Mouse (Mus musculus) heart, postnatal 0 days (tissue): ENCODE results near the gene Mras. TPM values are rescaled to one million over a fixed set of nuclear protein-coding genes. Genes with fewer than 3 reads are reported as not detected.

Experiments used
- ATAC-seq: fragments of 200-750 bp; cut with Nextera tagmentation; 2 replicates; pipeline ENCODE4 v1.8.0; 2017; ENCODE audit warnings: low read depth, moderate number of reproducible peaks, moderate library complexity; ENCODE audit not compliant: insufficient read depth
- DNase-seq: peaks from one replicate; pipeline ENCODE4 v3.0.0-alpha.2; 2016; ENCODE audit warnings: low spot score
- H3K27ac ChIP-seq: fragments of 300-500 bp; sonication (generic); 2 replicates; pipeline ENCODE4 v1.5.1; 2014; ENCODE audit warnings: low read depth, mild to moderate bottlenecking
- H3K27me3 ChIP-seq: fragments of 300-500 bp; sonication (generic); 2 replicates; pipeline ENCODE4 v1.6.1; 2014; ENCODE audit warnings: low read length, mixed read lengths; ENCODE audit not compliant: control insufficient read depth, insufficient read depth
- H3K36me3 ChIP-seq: fragments of 300-500 bp; sonication (generic); replicated peaks from 2 replicates; pipeline ENCODE4 v1.6.1; 2014; ENCODE audit warnings: low read length, mixed read lengths; ENCODE audit not compliant: control insufficient read depth, insufficient read depth
- H3K4me1 ChIP-seq: fragments of 300-500 bp; sonication (generic); 2 replicates; pipeline ENCODE4 v1.6.1; 2014; ENCODE audit warnings: antibody characterized with exemption; ENCODE audit not compliant: control insufficient read depth, insufficient read depth
- H3K4me2 ChIP-seq: fragments of 300-500 bp; sonication (generic); 2 replicates; pipeline ENCODE4 v1.6.1; 2014; ENCODE audit warnings: low read depth, mild to moderate bottlenecking, low read length, moderate library complexity
- H3K4me3 ChIP-seq: fragments of 300-500 bp; sonication (generic); 2 replicates; pipeline ENCODE4 v1.5.1; 2014; ENCODE audit warnings: low read depth, low read length
- H3K9ac ChIP-seq: fragments of 300-500 bp; sonication (generic); replicated peaks from 2 replicates; pipeline ENCODE4 v1.6.1; 2014; ENCODE audit warnings: low read depth, low read length, mixed read lengths
- H3K9me3 ChIP-seq: fragments of 300-500 bp; sonication (generic); replicated peaks from 2 replicates; pipeline ENCODE4 v1.6.1; 2016; ENCODE audit warnings: low read length; ENCODE audit not compliant: control insufficient read depth
- CTCF ChIP-seq: IDR thresholded peaks from 2 replicates; pipeline ENCODE4 v1.5.1; 2016; ENCODE audit warnings: antibody characterized with exemption, control low read depth, low read depth
- EP300 ChIP-seq: IDR thresholded peaks from 2 replicates; pipeline ENCODE4 v1.6.1; 2016; ENCODE audit warnings: antibody characterized with exemption, low read depth
- WGBS: fragments of 180-500 bp; shearing (Covaris S2); extraction: QIAGEN DNeasy Blood & Tissue Kit; methylation state at CpG from one replicate; pipeline ENCODE4 v1.1.7; 2014; 5-methylcytosine and 5-hydroxymethylcytosine counted together
- polyA plus RNA-seq: library from polyadenylated mRNA; unstranded; fragments of >200 nt; fragmentation: Nextera tagmentation; extraction: Ambion mirVana; gene quantifications from 2 replicates; pipeline ENCODE4 v1.2.1, GENCODE M21; 2015
- total RNA-seq: library from RNA; depleted of rRNA; stranded (reverse); fragments of >200 nt; gene quantifications from 2 replicates; pipeline ENCODE4 v1.2.3, GENCODE M21; 2014; ENCODE audit warnings: low replicate concordance

Gene Mras
- total and polyA plus RNA-seq, 2 experiments from 2014 or later: 13.0 to 15.8 TPM

GRCm38 (mm10) chr9:99434892-99435618 is 2.1 kb downstream of the Mras start:
- H3K4me3 ChIP-seq: peak overlapping the region; percentile 71
- WGBS: 48% methylated on average over 14 of the region's 14 CpGs
- H3K27me3 ChIP-seq: peaks cover 11% of the 10 kb centered on the region; the same call in 1 of the 2 replicates
- DNase-seq (peak; percentile 33), ATAC-seq (peak; percentile 42)
- no peak for TF ChIP-seq CTCF
- no peak for TF ChIP-seq EP300
- H3K4me2 ChIP-seq: peak overlapping the region; percentile 94
- H3K4me1 ChIP-seq: peaks cover 5% of the 10 kb centered on the region; the same call in 1 of the 2 replicates
- H3K9me3 ChIP-seq: no peaks in the 10 kb centered on the region
- H3K36me3 ChIP-seq: no peaks in the 10 kb centered on the region
- peak overlapping the region; percentile 86 for H3K27ac ChIP-seq
- H3K9ac ChIP-seq: no peak overlapping the region

- Histone ChIP-seq H3K4me3 (no peak overlapping the region), H3K27me3 (0 out of 2 replicates have a peak, but pooled peaks cover under 1% of the 10 kb centered on the region), H3K9ac (no peak overlapping the region), H3K4me1 (peaks cover 4% of the 10 kb centered on the region), H3K9me3 (no peaks in the 10 kb centered on the region), H3K36me3 (no peaks in the 10 kb centered on the region), H3K4me2 (no peak overlapping the region), H3K27ac (no peak overlapping the region)
- DNase-seq (no peak), ATAC-seq (no peak)
- 78% methylated on average over 4 of the region's 4 CpGs for WGBS
- TF ChIP-seq CTCF: no peak
- no peak for TF ChIP-seq EP300
Observed at GRCm38 (mm10) chr9:99432478-99432877, 4.7 kb downstream of the Mras start.

- Histone ChIP-seq H3K4me3 (no peak overlapping the region), H3K36me3 (no peaks in the 10 kb centered on the region), H3K4me1 (no peaks in the 10 kb centered on the region; the same call in 1 of the 2 replicates), H3K9me3 (no peaks in the 10 kb centered on the region), H3K4me2 (no peak overlapping the region), H3K27me3 (no peaks in the 10 kb centered on the region), H3K9ac (no peak overlapping the region), H3K27ac (no peak overlapping the region)
- WGBS: 84% methylated on average over 6 of the region's 6 CpGs
- ATAC-seq (no peak), DNase-seq (no peak)
- no peak for TF ChIP-seq EP300
- TF ChIP-seq CTCF: no peak
Observed at GRCm38 (mm10) chr9:99431963-99432362, 5.2 kb downstream of the Mras start.

GRCm38 (mm10) chr9:99431346-99431745 is 5.8 kb downstream of the Mras start:
- DNase-seq: no peak
- Histone ChIP-seq H3K9ac (no peak overlapping the region), H3K9me3 (no peaks in the 10 kb centered on the region), H3K4me2 (no peak overlapping the region), H3K27me3 (no peaks in the 10 kb centered on the region), H3K36me3 (no peaks in the 10 kb centered on the region), H3K4me3 (no peak overlapping the region), H3K4me1 (no peaks in the 10 kb centered on the region; the same call in 1 of the 2 replicates), H3K27ac (no peak overlapping the region)
- ATAC-seq: no peak
- 86% methylated on average over 8 of the region's 8 CpGs for WGBS
- TF ChIP-seq CTCF (no peak), EP300 (no peak)

- TF ChIP-seq EP300 (no peak), CTCF (no peak)
- Histone ChIP-seq H3K4me3 (no peak overlapping the region), H3K9me3 (no peaks in the 10 kb centered on the region), H3K36me3 (no peaks in the 10 kb centered on the region), H3K27ac (no peak overlapping the region), H3K9ac (no peak overlapping the region), H3K27me3 (no peaks in the 10 kb centered on the region), H3K4me1 (no peaks in the 10 kb centered on the region; the same call in 1 of the 2 replicates), H3K4me2 (no peak overlapping the region)
- DNase-seq (no peak), ATAC-seq (no peak)
- WGBS: 66% methylated on average over 6 of the region's 6 CpGs
Observed at GRCm38 (mm10) chr9:99430806-99431205, 6.4 kb downstream of the Mras start.

GRCm38 (mm10) chr9:99429845-99430244 is 7.3 kb downstream of the Mras start:
- Histone ChIP-seq H3K9me3 (no peaks in the 10 kb centered on the region), H3K27ac (no peak overlapping the region), H3K27me3 (no peaks in the 10 kb centered on the region), H3K4me2 (no peak overlapping the region), H3K36me3 (no peaks in the 10 kb centered on the region), H3K9ac (no peak overlapping the region), H3K4me1 (no peaks in the 10 kb centered on the region; the same call in 1 of the 2 replicates), H3K4me3 (no peak overlapping the region)
- WGBS: 82% methylated on average over 3 of the region's 3 CpGs
- DNase-seq: no peak
- no peak for TF ChIP-seq CTCF
- TF ChIP-seq EP300: no peak
- ATAC-seq: no peak
